Mouse (Mus musculus) lung, adult 2 months (tissue): ENCODE data around the gene Msi2.

Source experiments
- CTCF ChIP-seq: fragments of 200-500 bp; IDR thresholded peaks from 2 replicates; pipeline ENCODE4 v1.5.1; 2011; ENCODE audit warnings: mild to moderate bottlenecking, low read length, control low read depth; ENCODE audit not compliant: insufficient read depth
- POLR2A ChIP-seq: fragments of 200-500 bp; IDR thresholded peaks from 2 replicates; pipeline ENCODE4 v1.6.1; 2011; ENCODE audit warnings: low read depth, mild to moderate bottlenecking, control low read depth, low read length, borderline replicate concordance; ENCODE audit errors: extremely low read depth

- TF ChIP-seq CTCF (no peak), POLR2A (no peak)
Measured at GRCm38 (mm10) chr11:88583259-88583833, 135.0 kb downstream of the Msi2 start.
